Mouse (Mus musculus): Measurements from ENCODE around the gene Prickle4. TPM values are rescaled to one million over a fixed set of nuclear protein-coding genes. Genes with fewer than 3 reads are reported as not detected.

Prickle4 gene
- polyA plus RNA-seq, 1 experiment from 2014 or later = 2.1 TPM

DNA sequence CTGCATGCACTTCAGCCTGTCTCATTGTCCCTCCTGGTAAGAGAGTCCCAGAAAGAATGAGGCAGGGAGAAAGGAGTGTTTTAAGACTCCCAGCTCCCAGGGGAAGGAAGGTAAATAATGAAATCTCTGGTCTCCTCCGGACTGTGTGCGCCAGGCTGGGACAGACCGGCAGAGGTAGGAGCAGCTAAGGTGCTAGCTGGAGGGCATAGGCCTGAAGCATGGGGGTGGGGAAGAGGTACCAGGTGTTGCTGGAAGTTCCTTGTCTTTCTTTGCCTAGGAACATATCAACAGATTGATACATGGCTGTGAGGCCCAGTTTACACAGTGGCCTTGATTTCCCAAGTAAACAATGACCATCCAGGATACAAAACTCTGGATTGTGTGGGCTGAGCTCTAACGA, 14.4 kb upstream of the Prickle4 start:
- DNase-seq (ENCODE audit: low spot score) (no peak), ATAC-seq (ENCODE audit: low FRiP score) (no peak)
- peaks cover 8% of the 10 kb centered on the region for H3K36me3 ChIP-seq (replicated peaks; ENCODE audit: control insufficient read depth, insufficient read depth)
- no peak overlapping the region for H3K4me2 ChIP-seq (replicated peaks)
- no peaks in the 10 kb centered on the region for H3K27me3 ChIP-seq (ENCODE audit: control insufficient read depth, insufficient read depth, low read length)
- H3K9ac ChIP-seq = no peak overlapping the region
- H3K27ac ChIP-seq = no peak overlapping the region
- H3K4me1 ChIP-seq (replicated peaks; ENCODE audit: control insufficient read depth, insufficient read depth, low read length) = no peaks in the 10 kb centered on the region
- WGBS = 78% methylated on average over 4 of the region's 4 CpGs
- H3K9me3 ChIP-seq (ENCODE audit: control insufficient read depth, low read length) = no peaks in the 10 kb centered on the region
- no peak overlapping the region for H3K4me3 ChIP-seq (replicated peaks; ENCODE audit: low read length)

- Histone ChIP-seq H3K4me2 (replicated peaks) (no peak overlapping the region), H3K27ac (no peak overlapping the region), H3K4me1 (replicated peaks; ENCODE audit: control insufficient read depth, insufficient read depth, low read length) (no peaks in the 10 kb centered on the region), H3K9me3 (ENCODE audit: control insufficient read depth, low read length) (no peaks in the 10 kb centered on the region), H3K4me3 (replicated peaks; ENCODE audit: low read length) (no peak overlapping the region), H3K9ac (no peak overlapping the region), H3K36me3 (replicated peaks; ENCODE audit: control insufficient read depth, insufficient read depth) (peaks cover 13% of the 10 kb centered on the region), H3K27me3 (ENCODE audit: control insufficient read depth, insufficient read depth, low read length) (no peaks in the 10 kb centered on the region)
- ATAC-seq (ENCODE audit: low FRiP score) = no peak
- no peak for DNase-seq (ENCODE audit: low spot score)
- WGBS = 88% methylated on average over 3 of the region's 3 CpGs
Measured at GRCm38 (mm10) chr17:47707961-47708360, 13.4 kb upstream of the Prickle4 start.

DNA sequence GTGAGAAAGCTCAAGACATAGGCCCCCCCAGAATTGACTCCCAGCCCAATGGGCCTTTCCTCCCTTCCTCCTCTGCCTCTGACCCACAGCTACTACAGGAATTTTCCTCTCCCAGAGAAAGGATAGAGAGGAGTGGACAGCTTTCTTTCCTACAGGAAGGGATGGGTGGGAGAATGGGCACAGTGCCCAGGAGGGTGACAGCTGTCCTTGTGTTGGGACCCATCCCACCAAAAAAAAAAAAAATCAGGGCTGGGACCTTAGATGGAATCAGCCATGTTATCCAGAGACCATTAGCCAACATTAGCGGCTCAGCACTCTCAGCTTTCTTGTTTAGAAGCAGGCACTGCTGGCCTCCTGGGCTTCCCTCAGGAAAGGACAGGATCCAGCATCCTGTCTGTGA, 11.7 kb upstream of the Prickle4 start:
- 80% methylated on average over 1 of the region's 1 CpGs for WGBS
- Histone ChIP-seq H3K4me3 (replicated peaks; ENCODE audit: low read length) (no peak overlapping the region), H3K4me1 (replicated peaks; ENCODE audit: control insufficient read depth, insufficient read depth, low read length) (no peaks in the 10 kb centered on the region), H3K27ac (no peak overlapping the region), H3K9me3 (ENCODE audit: control insufficient read depth, low read length) (no peaks in the 10 kb centered on the region), H3K9ac (no peak overlapping the region), H3K36me3 (replicated peaks; ENCODE audit: control insufficient read depth, insufficient read depth) (peaks cover 25% of the 10 kb centered on the region), H3K4me2 (replicated peaks) (no peak overlapping the region), H3K27me3 (ENCODE audit: control insufficient read depth, insufficient read depth, low read length) (no peaks in the 10 kb centered on the region)
- ATAC-seq (ENCODE audit: low FRiP score) (no peak), DNase-seq (ENCODE audit: low spot score) (no peak)

DNA sequence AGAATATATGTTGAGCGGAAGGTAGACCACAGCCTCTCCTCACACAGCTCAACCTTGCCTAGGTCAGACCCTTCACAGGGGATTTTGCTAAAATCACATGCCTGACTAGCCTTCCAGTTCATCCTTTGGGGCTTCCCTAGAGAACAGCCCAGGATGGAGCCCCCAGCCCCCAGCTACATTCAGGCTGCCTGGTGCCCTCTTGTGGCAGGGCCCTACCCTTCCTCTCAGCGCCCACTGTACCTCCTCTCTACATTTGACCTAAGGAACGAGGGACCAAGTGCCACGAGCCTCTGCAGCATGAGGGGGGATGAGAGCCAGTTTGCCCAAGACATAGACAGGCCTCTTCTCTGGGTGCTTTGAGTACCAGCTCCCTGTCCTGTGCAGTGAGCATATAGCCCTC, 10.2 kb upstream of the Prickle4 start:
- peaks cover 40% of the 10 kb centered on the region for H3K36me3 ChIP-seq (replicated peaks; ENCODE audit: control insufficient read depth, insufficient read depth)
- no peak overlapping the region for H3K9ac ChIP-seq
- no peak overlapping the region for H3K4me2 ChIP-seq (replicated peaks)
- no peak for ATAC-seq (ENCODE audit: low FRiP score)
- no peak overlapping the region for H3K27ac ChIP-seq
- H3K27me3 ChIP-seq (ENCODE audit: control insufficient read depth, insufficient read depth, low read length) = no peaks in the 10 kb centered on the region
- WGBS = 87% methylated on average over 4 of the region's 4 CpGs
- no peaks in the 10 kb centered on the region for H3K9me3 ChIP-seq (ENCODE audit: control insufficient read depth, low read length)
- H3K4me1 ChIP-seq (replicated peaks; ENCODE audit: control insufficient read depth, insufficient read depth, low read length) = no peaks in the 10 kb centered on the region
- no peak for DNase-seq (ENCODE audit: low spot score)
- H3K4me3 ChIP-seq (replicated peaks; ENCODE audit: low read length) = no peak overlapping the region

- 40% methylated on average over 20 of the region's 20 CpGs for WGBS
- H3K9ac ChIP-seq = no peak overlapping the region
Measured at GRCm38 (mm10) chr17:47703556-47703955, 9.0 kb upstream of the Prickle4 start.

DNA sequence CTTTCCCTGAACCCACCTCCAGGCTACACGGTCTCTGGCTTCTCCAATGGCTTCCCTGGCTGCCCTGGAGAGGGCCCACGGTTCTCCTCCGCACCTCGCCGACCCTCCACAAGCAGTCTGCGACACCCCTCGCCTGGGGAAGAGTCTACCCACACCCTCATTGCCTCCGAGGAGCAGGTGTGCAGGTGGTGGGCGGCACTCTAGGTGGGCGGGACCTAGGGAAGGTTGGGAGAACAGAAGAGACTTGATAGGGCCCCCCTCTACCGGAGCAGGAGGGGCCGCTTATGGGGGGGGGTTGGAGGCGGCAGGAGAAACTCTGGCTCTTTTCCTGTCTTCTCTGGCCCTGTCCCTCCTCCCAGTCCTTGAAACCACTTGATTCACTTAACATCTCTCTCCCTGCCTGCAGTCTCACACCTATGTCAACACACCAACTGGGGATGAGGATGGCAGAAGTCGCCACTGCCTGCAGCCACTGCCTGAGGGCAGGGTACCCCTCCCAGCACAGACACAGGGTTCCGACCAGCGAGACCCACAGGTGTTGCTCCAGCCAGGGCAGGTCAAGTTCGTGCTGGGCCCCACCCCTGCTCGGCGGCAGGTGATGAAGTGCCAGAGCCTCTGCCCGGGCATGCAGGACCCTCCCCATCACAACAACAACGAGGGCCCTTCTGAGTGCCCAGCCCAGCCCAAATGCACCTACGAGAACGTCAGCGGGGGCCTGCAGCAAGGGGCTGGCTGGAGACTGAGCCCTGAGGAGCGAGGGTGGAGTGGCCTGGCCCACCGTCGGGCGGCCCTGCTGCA, 8.2 kb upstream of the Prickle4 start:
- DNase-seq (ENCODE audit: low spot score) (no peak), ATAC-seq (ENCODE audit: low FRiP score) (no peak)
- WGBS = 45% methylated on average over 28 of the region's 28 CpGs
- Histone ChIP-seq H3K27ac (no peak overlapping the region), H3K36me3 (replicated peaks; ENCODE audit: control insufficient read depth, insufficient read depth) (peaks cover 46% of the 10 kb centered on the region), H3K4me2 (replicated peaks) (no peak overlapping the region), H3K9me3 (ENCODE audit: control insufficient read depth, low read length) (no peaks in the 10 kb centered on the region), H3K27me3 (ENCODE audit: control insufficient read depth, insufficient read depth, low read length) (no peaks in the 10 kb centered on the region), H3K4me3 (replicated peaks; ENCODE audit: low read length) (no peak overlapping the region), H3K4me1 (replicated peaks; ENCODE audit: control insufficient read depth, insufficient read depth, low read length) (no peaks in the 10 kb centered on the region), H3K9ac (no peak overlapping the region)

More at GRCm38 (mm10) chr17:47703556-47703955, 9.0 kb upstream of the Prickle4 start:
- no peaks in the 10 kb centered on the region for H3K9me3 ChIP-seq (ENCODE audit: control insufficient read depth, low read length)
- no peaks in the 10 kb centered on the region for H3K27me3 ChIP-seq (ENCODE audit: control insufficient read depth, insufficient read depth, low read length)
- H3K4me2 ChIP-seq (replicated peaks) = no peak overlapping the region
- no peak for DNase-seq (ENCODE audit: low spot score)
- no peak for ATAC-seq (ENCODE audit: low FRiP score)
- peaks cover 46% of the 10 kb centered on the region for H3K36me3 ChIP-seq (replicated peaks; ENCODE audit: control insufficient read depth, insufficient read depth)
- no peak overlapping the region for H3K4me3 ChIP-seq (replicated peaks; ENCODE audit: low read length)
- no peak overlapping the region for H3K27ac ChIP-seq
- H3K4me1 ChIP-seq (replicated peaks; ENCODE audit: control insufficient read depth, insufficient read depth, low read length) = no peaks in the 10 kb centered on the region

DNA sequence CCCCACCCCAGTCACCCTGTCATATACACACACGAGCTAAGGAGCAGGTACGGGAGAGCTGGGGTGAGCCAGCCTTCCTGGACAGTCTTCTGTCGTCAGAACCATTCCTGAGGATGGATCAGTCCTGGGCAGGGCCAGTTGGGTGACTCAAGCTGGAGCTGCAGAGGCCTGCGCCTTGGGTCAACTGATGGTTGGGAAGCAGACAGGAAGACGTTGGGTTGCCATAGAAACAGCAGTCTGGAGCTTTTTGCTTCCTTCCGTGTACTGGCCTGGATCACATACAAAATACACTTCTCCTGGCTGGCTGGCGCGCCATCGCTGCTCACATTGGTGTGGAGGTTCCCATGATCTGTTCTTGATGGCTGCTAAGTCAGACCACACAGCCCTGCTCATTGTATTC, 7.3 kb upstream of the Prickle4 start:
- H3K9ac ChIP-seq = no peak overlapping the region
- H3K4me3 ChIP-seq (replicated peaks; ENCODE audit: low read length) = no peak overlapping the region
- no peak overlapping the region for H3K4me2 ChIP-seq (replicated peaks)
- WGBS = 70% methylated on average over 9 of the region's 9 CpGs
- ATAC-seq (ENCODE audit: low FRiP score) (no peak), DNase-seq (ENCODE audit: low spot score) (no peak)
- no peaks in the 10 kb centered on the region for H3K9me3 ChIP-seq (ENCODE audit: control insufficient read depth, low read length)
- no peak overlapping the region for H3K27ac ChIP-seq
- no peaks in the 10 kb centered on the region for H3K27me3 ChIP-seq (ENCODE audit: control insufficient read depth, insufficient read depth, low read length)
- H3K4me1 ChIP-seq (replicated peaks; ENCODE audit: control insufficient read depth, insufficient read depth, low read length) = no peaks in the 10 kb centered on the region
- peaks cover 46% of the 10 kb centered on the region for H3K36me3 ChIP-seq (replicated peaks; ENCODE audit: control insufficient read depth, insufficient read depth)

DNA sequence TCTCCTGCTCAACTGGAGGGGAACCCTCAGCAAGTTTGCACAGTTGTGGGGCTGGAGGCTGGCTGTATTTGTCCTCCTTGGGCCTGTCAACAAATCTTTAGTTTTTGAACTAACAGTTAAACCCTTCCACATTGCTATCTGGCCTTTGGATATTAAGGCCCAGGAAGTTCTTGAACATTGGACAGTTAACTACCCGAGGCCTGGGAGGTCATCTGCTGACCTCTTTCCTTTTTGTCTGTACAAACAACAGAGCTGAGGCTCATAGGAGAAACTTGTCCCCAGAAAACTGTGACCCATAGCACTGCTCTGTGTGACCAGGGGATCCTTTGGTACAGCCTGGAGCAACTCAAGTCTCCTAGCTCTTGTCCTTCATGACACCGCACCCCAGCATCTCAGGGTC, 4.5 kb upstream of the Prickle4 start:
- Histone ChIP-seq H3K4me1 (replicated peaks; ENCODE audit: control insufficient read depth, insufficient read depth, low read length) (peaks cover 4% of the 10 kb centered on the region; the same call in 1 of the 2 replicates), H3K36me3 (replicated peaks; ENCODE audit: control insufficient read depth, insufficient read depth) (peaks cover 38% of the 10 kb centered on the region), H3K9ac (no peak overlapping the region), H3K4me3 (replicated peaks; ENCODE audit: low read length) (no peak overlapping the region), H3K9me3 (ENCODE audit: control insufficient read depth, low read length) (no peaks in the 10 kb centered on the region), H3K4me2 (replicated peaks) (no peak overlapping the region), H3K27me3 (ENCODE audit: control insufficient read depth, insufficient read depth, low read length) (no peaks in the 10 kb centered on the region), H3K27ac (no peak overlapping the region)
- DNase-seq (ENCODE audit: low spot score) (no peak), ATAC-seq (ENCODE audit: low FRiP score) (no peak)
- WGBS = 81% methylated on average over 2 of the region's 2 CpGs

- no peaks in the 10 kb centered on the region for H3K9me3 ChIP-seq (ENCODE audit: control insufficient read depth, low read length)
- no peak for DNase-seq (ENCODE audit: low spot score)
- 92% methylated on average over 10 of the region's 10 CpGs for WGBS
Measured at GRCm38 (mm10) chr17:47698156-47698555, 3.6 kb upstream of the Prickle4 start.

More at GRCm38 (mm10) chr17:47698156-47698555, 3.6 kb upstream of the Prickle4 start:
- Histone ChIP-seq H3K36me3 (replicated peaks; ENCODE audit: control insufficient read depth, insufficient read depth) (peaks cover 34% of the 10 kb centered on the region), H3K9ac (no peak overlapping the region), H3K4me3 (replicated peaks; ENCODE audit: low read length) (no peak overlapping the region), H3K4me1 (replicated peaks; ENCODE audit: control insufficient read depth, insufficient read depth, low read length) (peaks cover 4% of the 10 kb centered on the region; the same call in 1 of the 2 replicates), H3K4me2 (replicated peaks) (no peak overlapping the region), H3K27me3 (ENCODE audit: control insufficient read depth, insufficient read depth, low read length) (no peaks in the 10 kb centered on the region), H3K27ac (no peak overlapping the region)
- no peak for ATAC-seq (ENCODE audit: low FRiP score)
